Mouse (Mus musculus) liver, embryonic 14.5 days (tissue): ENCODE measurements at regions not wholly inside any gene's neighbourhood (a gene's known extent, or its start where the extent isn't known, plus 50 kb on each side); places are given as distances from the start of the nearest gene placed in this dataset.

Source experiments
- CTCF ChIP-seq: IDR thresholded peaks from 2 replicates; pipeline ENCODE4 v1.5.1; 2016; ENCODE audit warnings: antibody characterized with exemption, low read depth, control low read depth
- EP300 ChIP-seq: IDR thresholded peaks from 2 replicates; pipeline ENCODE4 v1.6.1; 2016; ENCODE audit warnings: antibody characterized with exemption, low read depth

DNA sequence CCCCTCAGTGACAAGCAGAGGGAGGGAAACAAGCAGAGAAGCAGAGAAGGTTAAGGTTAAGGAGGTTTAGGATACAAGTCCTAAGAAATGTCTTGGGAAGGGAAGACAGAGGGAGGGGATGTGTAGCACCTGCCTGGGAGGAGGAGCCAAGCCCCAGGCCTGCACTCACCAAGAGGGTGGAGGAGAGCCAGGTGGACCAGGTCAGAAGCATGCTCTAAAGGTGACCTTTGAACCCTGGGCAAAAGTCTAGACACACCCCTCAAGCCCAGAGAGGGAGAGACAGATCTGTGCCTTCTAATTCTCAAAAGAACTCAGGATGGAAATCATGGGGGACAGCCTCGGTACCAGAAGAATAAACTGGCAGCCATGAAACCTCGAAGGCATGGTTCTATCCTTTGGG lies 54.4 kb upstream of the Calm2 start:
- TF ChIP-seq CTCF (no peak), EP300 (no peak)
